Mouse (Mus musculus): ENCODE results near the gene E4f1. TPM values are rescaled to one million over a fixed set of nuclear protein-coding genes. Genes with fewer than 3 reads are reported as not detected.

E4f1 gene
- total RNA-seq (2021) = 10 to 100 TPM; 10.2 to 10.3 TPM
- polyA plus RNA-seq (2012; rRNA removed) = 43.6 and 43.7 TPM in 2 replicates
- long read RNA-seq, partial matches to known transcripts = 0 of 7 reads
- long read RNA-seq, other reads (novel, unspliced or antisense) = 5 of 7 reads

- peaks cover 2% of the 10 kb centered on the region for H3K79me2 ChIP-seq (replicated peaks; ENCODE audit: control insufficient read depth, insufficient read depth, low read length)
- peak within 1 kb of the TSS; percentile 88 for H3K9ac ChIP-seq (ENCODE audit: low read depth, low read length)
- peaks cover 1% of the 10 kb centered on the region; the same call in 1 of the 2 replicates for H3K36me3 ChIP-seq (ENCODE audit: control insufficient read depth, insufficient read depth, low read length)
- intact Hi-C loops (cut with DNase I) = loop anchor here (1.0 kb wide), 1 partner anchor 8 kb away; no protein-coding TSS in a partner anchor
- WGBS = under 1% methylated on average over 75 of the region's 75 CpGs
- peaks cover 11% of the 10 kb centered on the region for H3K4me1 ChIP-seq (ENCODE audit: control insufficient read depth, insufficient read depth, low read length)
- TF ChIP-seq POLR2A (IDR thresholded peaks at IDR 0.05; ENCODE audit: insufficient read depth, low read depth, low read length) (peak; percentile 81), CTCF (IDR thresholded peaks at IDR 0.05) (peak; percentile 10; the same call in 1 of the 2 replicates), EP300 (IDR thresholded peaks at IDR 0.05; ENCODE audit: insufficient read depth, low read depth, low read length) (0 out of 2 replicates have a peak, but pooled peaks have one; percentile 2)
- H3K27me3 ChIP-seq (ENCODE audit: control insufficient read depth, insufficient read depth, low read length) = no peaks in the 10 kb centered on the region
- peak within 1 kb of the TSS; percentile 97 for H3K27ac ChIP-seq
- H3K4me3 ChIP-seq = peak within 1 kb of the TSS; percentile 71
- peak; percentile 98 to 100 for DNase-seq
These were observed at the start of gene E4f1, which contains the start of gene Pgp for GRCm38 (mm10) chr17:24469910-24470602. E4f1 (minus strand) TSS chr17:24470313. Pgp (plus strand) TSS chr17:24470392.

- Histone ChIP-seq H3K9ac (ENCODE audit: low read depth, low read length) (peak overlapping the region; percentile 38), H3K36me3 (ENCODE audit: control insufficient read depth, insufficient read depth, low read length) (no peaks in the 10 kb centered on the region), H3K79me2 (replicated peaks; ENCODE audit: control insufficient read depth, insufficient read depth, low read length) (no peaks in the 10 kb centered on the region), H3K4me1 (ENCODE audit: control insufficient read depth, insufficient read depth, low read length) (no peaks in the 10 kb centered on the region; the same call in 1 of the 2 replicates), H3K4me3 (peak overlapping the region; percentile 41), H3K27ac (peak overlapping the region; percentile 82), H3K27me3 (ENCODE audit: control insufficient read depth, insufficient read depth, low read length) (no peaks in the 10 kb centered on the region)
- 59% methylated on average over 24 of the region's 24 CpGs for WGBS
- DNase-seq = peak in 1 of 2 experiments; percentile 48
- 0 out of 2 replicates have a peak, but pooled peaks have one; percentile 41 for TF ChIP-seq EP300 (IDR thresholded peaks at IDR 0.05; ENCODE audit: insufficient read depth, low read depth, low read length)
- no peak for TF ChIP-seq CTCF (IDR thresholded peaks at IDR 0.05)
- TF ChIP-seq POLR2A (IDR thresholded peaks at IDR 0.05; ENCODE audit: insufficient read depth, low read depth, low read length) = peak; percentile 67
- intact Hi-C loops (cut with DNase I) = loop anchor here (5.0 kb wide), 1 partner anchor 37 kb away; the partner anchor contains the start of gene Mlst8
These were observed 44.5 kb upstream of the E4f1 start for GRCm38 (mm10) chr17:24514270-24515257.

- Histone ChIP-seq H3K27me3 (ENCODE audit: control insufficient read depth, insufficient read depth, low read length) (no peaks in the 10 kb centered on the region), H3K4me3 (peak overlapping the region; percentile 41; the same call in 1 of the 2 replicates), H3K9ac (ENCODE audit: low read depth, low read length) (no peak overlapping the region), H3K4me1 (ENCODE audit: control insufficient read depth, insufficient read depth, low read length) (no peaks in the 10 kb centered on the region; the same call in 1 of the 2 replicates), H3K36me3 (ENCODE audit: control insufficient read depth, insufficient read depth, low read length) (no peaks in the 10 kb centered on the region), H3K27ac (peak overlapping the region; percentile 82), H3K79me2 (replicated peaks; ENCODE audit: control insufficient read depth, insufficient read depth, low read length) (no peaks in the 10 kb centered on the region)
- intact Hi-C loops (cut with DNase I) = loop anchor here (2.0 to 5.0 kb wide), 2 partner anchors 19 to 36 kb away; partner anchors contain the start of gene Mlst8
- DNase-seq = peak; percentile 49 to 65
- TF ChIP-seq CTCF (IDR thresholded peaks at IDR 0.05) = peak; percentile 87
- no peak for TF ChIP-seq POLR2A (IDR thresholded peaks at IDR 0.05; ENCODE audit: insufficient read depth, low read depth, low read length)
- 0 out of 2 replicates have a peak, but pooled peaks have one; percentile 60 for TF ChIP-seq EP300 (IDR thresholded peaks at IDR 0.05; ENCODE audit: insufficient read depth, low read depth, low read length)
- 47% methylated on average over 5 of the region's 5 CpGs for whole genome bisulfite sequencing
These were observed 43.5 kb upstream of the E4f1 start for GRCm38 (mm10) chr17:24513609-24514008.

GRCm38 (mm10) chr17:24507806-24508460, 37.8 kb upstream of the E4f1 start:
- no peaks in the 10 kb centered on the region for H3K79me2 ChIP-seq (replicated peaks; ENCODE audit: control insufficient read depth, insufficient read depth, low read length)
- H3K27ac ChIP-seq = no peak overlapping the region
- no peaks in the 10 kb centered on the region for H3K36me3 ChIP-seq (ENCODE audit: control insufficient read depth, insufficient read depth, low read length)
- DNase-seq = no peak
- 85% methylated on average over 12 of the region's 12 CpGs for WGBS
- H3K9ac ChIP-seq (ENCODE audit: low read depth, low read length) = no peak overlapping the region
- H3K4me1 ChIP-seq (ENCODE audit: control insufficient read depth, insufficient read depth, low read length) = no peaks in the 10 kb centered on the region
- intact Hi-C loops (cut with DNase I) = no loop called here
- TF ChIP-seq POLR2A (IDR thresholded peaks at IDR 0.05; ENCODE audit: insufficient read depth, low read depth, low read length) = no peak
- no peak for TF ChIP-seq EP300 (IDR thresholded peaks at IDR 0.05; ENCODE audit: insufficient read depth, low read depth, low read length)
- TF ChIP-seq CTCF (IDR thresholded peaks at IDR 0.05) = no peak
- H3K27me3 ChIP-seq (ENCODE audit: control insufficient read depth, insufficient read depth, low read length) = no peaks in the 10 kb centered on the region
- no peak overlapping the region for H3K4me3 ChIP-seq

- Histone ChIP-seq H3K79me2 (replicated peaks; ENCODE audit: control insufficient read depth, insufficient read depth, low read length) (no peaks in the 10 kb centered on the region), H3K27ac (no peak overlapping the region), H3K27me3 (ENCODE audit: control insufficient read depth, insufficient read depth, low read length) (no peaks in the 10 kb centered on the region), H3K9ac (ENCODE audit: low read depth, low read length) (no peak overlapping the region), H3K4me1 (ENCODE audit: control insufficient read depth, insufficient read depth, low read length) (no peaks in the 10 kb centered on the region), H3K36me3 (ENCODE audit: control insufficient read depth, insufficient read depth, low read length) (no peaks in the 10 kb centered on the region), H3K4me3 (no peak overlapping the region)
- TF ChIP-seq EP300 (IDR thresholded peaks at IDR 0.05; ENCODE audit: insufficient read depth, low read depth, low read length) = no peak
- no peak for TF ChIP-seq POLR2A (IDR thresholded peaks at IDR 0.05; ENCODE audit: insufficient read depth, low read depth, low read length)
- TF ChIP-seq CTCF (IDR thresholded peaks at IDR 0.05) = no peak
- intact Hi-C loops (cut with DNase I) = no loop called here
- WGBS = 53% methylated on average over 19 of the region's 19 CpGs
- DNase-seq = no peak
These were observed 37.1 kb upstream of the E4f1 start for GRCm38 (mm10) chr17:24507129-24507664.
